Mouse (Mus musculus): ENCODE data around the gene 2200002J24Rik.

Gene 2200002J24Rik

DNA sequence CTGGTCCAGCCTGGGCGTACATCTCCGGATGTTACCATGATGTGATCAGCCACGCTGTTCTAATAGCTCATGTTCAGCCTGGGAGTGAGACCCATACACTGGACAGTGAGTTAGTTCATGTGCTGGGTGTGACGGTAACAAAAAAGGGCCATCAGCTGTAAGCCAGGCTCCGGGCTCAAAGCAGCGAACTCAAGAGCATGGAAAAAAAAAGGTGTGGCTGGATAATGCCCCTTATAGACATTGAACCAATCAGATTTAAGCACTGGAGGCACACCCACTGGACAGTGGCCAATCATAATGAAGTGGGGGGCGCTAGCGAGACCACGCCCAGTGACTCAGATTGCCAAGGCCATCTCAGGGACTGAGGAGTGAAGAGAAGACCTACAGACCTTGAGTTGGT is at the start of gene 2200002J24Rik:
Gene 2200002J24Rik, plus strand, starts transcription at position 338 of the 400 bp plus-strand sequence.
- peak; percentile 77 for DNase-seq (ENCODE audit: low spot score)

DNA sequence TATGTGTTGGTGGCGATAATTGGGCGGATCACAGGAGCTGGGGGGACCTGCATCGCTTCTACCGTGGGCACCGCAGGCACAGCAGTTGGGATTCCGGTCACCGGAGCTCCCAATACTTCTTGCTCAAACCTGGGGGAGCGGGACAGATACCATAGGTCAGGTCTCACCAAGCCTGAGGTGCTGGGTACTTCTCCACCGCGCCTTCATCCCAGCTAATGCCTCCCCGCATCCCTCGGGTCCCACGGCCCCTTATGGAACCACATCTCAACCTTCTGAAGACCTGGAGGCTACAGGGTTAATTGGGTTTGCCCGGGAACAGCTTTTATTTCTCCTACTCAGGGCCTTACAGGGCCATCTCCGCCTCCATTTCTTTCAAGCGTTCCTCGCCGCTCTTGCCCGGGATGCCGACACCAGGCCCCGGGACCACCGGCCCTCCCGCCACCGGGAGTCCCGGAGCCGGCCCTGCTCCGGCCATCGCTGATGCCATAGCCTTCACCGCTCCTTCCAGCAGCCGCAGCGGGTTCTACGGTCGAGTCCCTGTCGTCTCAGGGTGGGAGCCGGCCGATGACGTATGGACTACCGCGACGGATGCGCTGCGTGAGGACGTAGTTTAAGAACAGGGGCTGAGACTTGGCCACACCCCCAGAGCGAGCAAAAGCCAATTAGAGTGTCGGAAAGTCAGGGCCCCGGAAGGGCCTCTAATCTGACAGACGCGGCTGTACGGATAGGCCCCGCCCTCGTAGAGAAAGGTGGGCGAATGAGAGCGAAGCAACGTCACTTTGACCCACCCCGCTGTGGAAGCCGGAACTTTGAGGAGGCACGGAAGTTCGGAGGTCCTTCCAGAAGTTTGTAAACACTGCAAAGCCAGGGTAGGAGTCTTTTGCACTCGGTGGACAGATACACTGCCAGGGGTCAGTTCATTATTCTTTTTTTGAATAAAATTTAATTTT is 48.9 kb upstream of the 2200002J24Rik start, which contains the start of gene Rbm42:
Gene Rbm42, minus strand, starts transcription at position 727 of the 950 bp plus-strand sequence.
- peak; percentile 99 for DNase-seq (ENCODE audit: low spot score)

DNA sequence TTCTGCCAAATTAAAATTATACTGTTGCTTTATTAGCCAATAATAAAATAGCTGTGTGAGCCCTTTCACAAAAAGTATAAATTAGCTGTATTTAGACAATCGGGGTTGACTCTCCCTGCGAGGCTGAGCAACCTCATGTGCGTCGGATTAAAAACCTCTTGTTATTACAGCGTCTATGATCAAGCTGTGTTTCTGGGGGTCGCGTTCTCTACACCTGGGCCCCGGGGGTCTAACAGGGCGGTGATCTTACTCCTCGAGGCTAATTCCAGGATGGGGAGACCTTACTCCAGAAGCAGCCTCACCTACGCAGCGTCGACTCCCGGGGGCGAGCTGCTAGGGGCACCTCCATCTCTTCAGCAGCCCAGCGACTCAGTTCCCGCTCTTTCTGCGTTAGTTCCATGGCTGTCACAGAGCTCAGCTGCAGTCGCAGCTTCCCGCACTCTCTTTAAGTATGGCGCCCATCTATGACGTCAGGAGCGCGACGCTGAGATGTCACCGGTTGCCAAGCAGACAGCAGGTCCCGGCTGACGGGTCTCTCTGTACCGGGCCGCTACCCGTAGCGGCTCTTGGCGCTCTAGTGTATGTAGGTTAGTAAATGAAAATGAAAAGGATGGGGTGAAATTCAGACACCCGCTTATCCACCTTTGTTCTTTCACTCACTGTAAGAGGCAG is 34.1 kb upstream of the 2200002J24Rik start, which contains the start of gene Haus5:
Gene Haus5, minus strand, starts transcription at position 466 of the 672 bp plus-strand sequence.
- DNase-seq (ENCODE audit: low spot score) = peak; percentile 77

DNA sequence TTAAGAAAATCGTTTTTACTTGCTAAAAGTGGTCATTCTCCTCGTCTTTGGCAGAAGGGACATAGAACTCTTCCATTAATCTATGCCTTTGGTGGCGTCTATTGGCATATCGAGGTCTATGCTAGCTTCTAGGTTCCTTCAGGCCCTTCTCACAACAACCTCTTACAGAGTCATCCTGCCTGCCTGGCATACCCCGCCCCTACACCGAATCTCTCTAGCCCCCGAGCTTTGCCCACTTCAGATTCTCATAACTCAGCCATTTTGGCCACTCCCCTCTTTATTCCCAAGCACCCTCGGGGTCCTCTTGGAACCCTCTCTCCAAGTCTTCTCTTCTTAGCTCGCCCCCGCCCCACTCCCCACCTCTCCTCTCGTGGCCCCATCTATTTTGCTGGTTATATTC is 33.4 kb upstream of the 2200002J24Rik start:
- DNase-seq (ENCODE audit: low spot score) = no peak

GRCm38 (mm10) chr7:30669229-30669628 is 29.5 kb upstream of the 2200002J24Rik start:
- DNase-seq (ENCODE audit: low spot score) = no peak

GRCm38 (mm10) chr7:30671480-30671879 is 27.2 kb upstream of the 2200002J24Rik start, which contains the start of gene Pmis2:
Gene Pmis2 (minus strand): TSS chr7:30671605.
- DNase-seq (ENCODE audit: low spot score) = no peak

GRCm38 (mm10) chr7:30678263-30678975 is 20.3 kb upstream of the 2200002J24Rik start:
- DNase-seq (ENCODE audit: low spot score) = peak; percentile 18

DNA sequence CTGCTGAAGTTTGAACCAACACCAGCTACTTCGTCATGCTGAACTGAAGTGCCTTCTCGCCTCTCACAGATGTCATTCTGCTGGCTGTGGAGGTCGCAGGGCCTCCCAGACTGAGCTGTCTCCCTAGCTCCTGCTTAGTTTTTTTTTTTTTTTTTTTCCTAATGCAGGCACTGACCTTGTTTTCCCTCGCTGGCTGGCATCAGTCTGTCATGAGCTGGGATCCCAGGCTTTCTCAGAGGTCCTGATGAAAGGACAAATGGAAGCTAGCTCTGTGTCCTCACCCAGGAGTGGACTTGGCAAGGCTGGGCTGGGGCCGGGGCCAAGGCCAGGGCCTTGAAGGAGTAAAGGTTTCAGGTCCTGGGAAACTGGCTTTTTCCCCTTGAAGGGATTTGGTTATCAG is 16.8 kb upstream of the 2200002J24Rik start:
- no peak for DNase-seq (ENCODE audit: low spot score)

GRCm38 (mm10) chr7:30683425-30683824 is 15.3 kb upstream of the 2200002J24Rik start:
- no peak for DNase-seq (ENCODE audit: low spot score)

- no peak for DNase-seq (ENCODE audit: low spot score)
Measured at GRCm38 (mm10) chr7:30688325-30688724, 10.4 kb upstream of the 2200002J24Rik start.

DNA sequence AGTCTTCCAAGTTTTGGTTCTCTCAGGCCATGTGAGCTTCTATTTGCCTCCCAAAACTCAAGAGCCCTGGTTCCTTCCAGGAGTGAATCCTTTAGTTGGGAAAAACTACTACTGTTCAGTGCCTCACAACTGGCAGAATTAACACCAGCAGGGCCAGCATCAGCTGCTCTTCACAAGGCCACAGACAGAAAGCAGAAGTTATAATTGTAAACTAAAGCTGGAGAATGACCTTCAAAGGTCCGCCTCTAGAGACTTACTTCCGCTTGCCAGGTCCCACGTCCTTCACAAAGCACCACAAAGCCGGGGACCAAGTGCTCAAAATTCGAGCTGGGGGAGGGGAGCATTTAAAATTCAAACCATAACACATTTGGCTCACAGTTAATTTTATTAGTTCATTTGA is 625 bp upstream of the 2200002J24Rik start:
- DNase-seq (ENCODE audit: low spot score) = peak; percentile 32

DNA sequence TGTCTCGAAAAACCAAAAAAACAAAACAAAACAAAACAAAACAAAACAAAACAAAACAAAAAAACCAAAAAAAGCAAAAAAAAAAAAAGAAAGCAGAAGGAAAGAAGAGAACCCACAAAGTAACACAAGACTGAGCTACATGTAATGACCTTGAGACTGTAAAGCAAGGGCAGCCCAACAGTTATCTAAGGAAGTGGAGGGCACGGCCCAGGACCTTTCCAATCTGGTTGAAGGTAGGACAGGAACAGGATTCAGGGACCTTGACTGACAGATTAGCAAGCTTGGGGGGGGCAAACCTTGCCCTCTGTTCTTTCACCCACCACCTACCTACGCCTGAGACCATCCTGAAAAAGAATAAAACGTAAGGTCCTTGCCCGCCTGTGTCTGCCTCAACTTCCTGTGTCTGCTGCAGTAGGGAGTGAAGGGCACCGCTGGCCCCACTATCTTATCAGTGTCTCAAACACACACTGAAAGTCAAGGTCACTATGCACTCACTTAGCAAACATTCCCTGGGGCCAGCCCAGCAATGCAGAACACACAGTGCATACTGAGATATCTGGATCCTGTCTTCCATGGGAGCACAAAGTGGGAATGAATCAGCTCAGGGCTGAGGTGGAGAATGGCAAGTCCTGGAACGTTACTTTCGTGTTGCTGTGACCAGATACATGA is 7.6 kb downstream of the 2200002J24Rik start:
- peak; percentile 78 for DNase-seq (ENCODE audit: low spot score)

GRCm38 (mm10) chr7:30707441-30707840 is 8.7 kb downstream of the 2200002J24Rik start:
- no peak for DNase-seq (ENCODE audit: low spot score)

DNA sequence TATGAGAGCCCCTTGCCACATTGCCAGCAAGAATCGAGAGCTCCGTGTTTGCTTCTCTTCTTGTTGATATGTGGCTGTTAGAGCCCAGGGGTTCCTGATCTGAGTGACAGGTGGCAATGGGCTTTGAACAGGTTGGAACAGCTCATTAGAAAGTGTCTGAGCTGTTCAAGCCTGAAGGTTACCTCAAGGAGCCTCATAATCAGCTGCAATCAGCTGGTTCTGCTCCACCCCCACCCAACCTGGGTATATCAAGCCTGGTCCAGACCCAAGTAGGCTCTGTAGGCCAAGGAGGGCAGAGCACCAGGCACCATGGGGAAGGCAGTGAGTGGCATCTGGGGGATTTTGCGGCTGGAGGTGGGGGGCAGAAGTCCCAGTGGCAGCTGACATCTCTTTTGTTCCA is 13.2 kb downstream of the 2200002J24Rik start, which contains the start of gene Atp4a:
Gene Atp4a, plus strand, starts transcription at position 268 of the 400 bp plus-strand sequence.
- no peak for DNase-seq (ENCODE audit: low spot score)

DNA sequence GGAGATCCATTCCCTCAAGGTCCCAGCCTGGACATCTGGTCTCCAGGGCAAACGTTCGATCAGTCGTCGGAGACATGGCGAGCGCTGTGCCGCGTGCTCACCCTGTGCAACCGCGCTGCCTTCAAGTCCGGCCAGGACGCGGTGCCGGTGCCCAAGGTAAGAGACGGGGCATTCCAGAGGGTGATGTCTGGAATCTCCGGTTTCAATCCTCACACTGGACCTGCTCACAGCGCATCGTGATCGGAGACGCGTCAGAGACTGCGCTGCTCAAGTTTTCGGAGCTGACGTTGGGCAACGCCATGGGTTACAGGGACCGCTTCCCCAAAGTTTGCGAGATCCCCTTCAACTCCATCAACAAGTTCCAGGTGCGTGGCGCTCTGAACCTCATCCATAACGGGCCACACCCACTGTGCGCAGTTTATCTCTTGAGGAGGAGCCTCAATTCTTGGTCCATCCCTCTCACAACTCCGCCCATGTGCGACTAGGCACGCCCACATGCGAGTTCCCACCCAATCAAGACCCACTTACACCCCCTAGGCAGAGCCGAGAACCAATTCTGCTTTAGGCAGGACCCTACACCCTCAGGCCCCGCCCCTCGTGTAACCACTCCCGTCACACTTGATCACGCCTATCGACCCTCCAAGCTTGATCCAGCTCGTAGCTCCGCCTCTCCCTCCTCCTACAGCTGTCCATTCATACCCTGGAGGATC is 18.4 kb downstream of the 2200002J24Rik start:
- DNase-seq (ENCODE audit: low spot score) = peak; percentile 91

DNA sequence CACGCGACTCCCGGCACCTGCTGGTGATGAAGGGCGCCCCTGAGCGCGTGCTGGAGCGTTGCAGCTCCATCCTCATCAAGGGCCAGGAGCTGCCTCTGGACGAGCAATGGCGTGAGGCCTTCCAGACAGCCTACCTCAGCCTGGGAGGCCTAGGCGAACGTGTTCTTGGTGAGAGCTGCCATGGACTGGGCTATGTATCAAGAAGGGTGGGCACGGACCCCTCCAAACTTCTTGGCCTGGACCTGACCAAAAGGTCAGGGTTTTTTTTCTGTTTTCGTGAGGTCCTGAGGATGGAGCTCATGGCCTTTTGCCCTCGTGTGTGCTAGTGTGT is 19.0 kb downstream of the 2200002J24Rik start:
- no peak for DNase-seq (ENCODE audit: low spot score)

DNA sequence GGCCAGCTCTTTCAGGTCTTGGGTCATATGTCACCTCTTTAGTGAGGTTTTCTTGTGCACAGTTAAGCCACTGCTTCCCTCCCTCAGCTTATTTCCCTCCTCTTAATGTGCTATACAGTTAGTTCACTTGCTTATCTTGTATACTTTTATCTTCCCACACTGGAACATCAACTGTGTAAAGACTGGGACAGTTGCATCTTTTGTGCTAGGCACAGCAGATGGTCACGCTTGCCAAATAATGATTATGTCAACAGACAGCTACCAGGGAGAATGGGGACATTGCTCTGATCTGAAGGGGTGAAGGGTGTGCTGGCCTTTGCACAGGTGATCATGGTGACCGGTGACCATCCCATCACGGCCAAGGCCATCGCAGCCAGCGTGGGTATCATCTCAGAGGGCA is 20.9 kb downstream of the 2200002J24Rik start:
- no peak for DNase-seq (ENCODE audit: low spot score)

DNA sequence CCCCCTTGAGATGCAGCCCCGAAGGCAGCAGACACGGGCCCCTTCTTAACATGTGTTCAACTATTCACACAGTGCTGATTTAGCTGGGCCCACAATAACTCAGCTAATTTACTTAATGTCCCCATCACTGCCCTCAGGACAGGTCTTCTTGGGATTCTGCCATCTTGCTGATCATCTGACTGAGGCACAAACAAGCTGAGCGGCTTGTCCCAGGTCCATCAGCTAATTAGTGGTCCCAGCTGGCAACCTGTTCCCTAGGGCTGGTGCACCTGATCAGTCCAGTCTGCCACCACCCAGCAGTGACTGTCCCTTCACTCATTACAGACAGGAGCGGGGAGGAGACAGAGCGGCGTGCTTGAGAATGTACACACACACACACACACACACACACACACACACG is 22.6 kb downstream of the 2200002J24Rik start:
- no peak for DNase-seq (ENCODE audit: low spot score)

DNA sequence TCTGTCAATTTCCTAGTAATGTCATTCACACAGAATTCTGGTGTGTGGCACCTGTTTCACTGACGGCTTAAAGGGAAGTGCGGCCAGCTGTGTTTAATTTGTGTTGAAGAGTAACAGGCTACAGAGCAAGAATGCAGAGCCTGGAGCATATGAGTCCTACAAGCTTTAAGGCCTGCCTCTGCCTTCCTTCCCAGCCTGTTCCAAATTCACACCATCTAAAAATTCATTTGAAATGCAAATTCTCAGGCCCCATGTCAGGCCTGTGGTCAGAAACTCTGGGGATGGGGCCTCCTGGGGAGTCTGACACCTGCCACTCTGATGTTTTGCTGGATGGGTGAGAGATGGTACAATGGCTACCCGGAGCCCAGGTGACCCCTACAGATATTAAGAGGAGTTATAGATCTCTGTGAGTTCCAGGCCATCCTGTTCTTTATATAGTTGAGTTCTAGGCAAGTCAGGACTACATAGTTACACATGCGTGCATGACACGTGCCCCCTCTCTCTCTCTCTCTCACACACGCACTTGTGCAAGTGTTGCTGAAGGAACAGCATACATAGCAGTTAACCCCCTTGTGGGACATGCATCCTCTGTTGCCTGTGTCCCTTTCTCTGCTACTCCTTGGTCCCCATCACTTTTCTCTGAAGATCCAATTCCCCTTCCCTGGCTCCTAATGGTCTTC is 24.7 kb downstream of the 2200002J24Rik start:
- DNase-seq (ENCODE audit: low spot score) = no peak

DNA sequence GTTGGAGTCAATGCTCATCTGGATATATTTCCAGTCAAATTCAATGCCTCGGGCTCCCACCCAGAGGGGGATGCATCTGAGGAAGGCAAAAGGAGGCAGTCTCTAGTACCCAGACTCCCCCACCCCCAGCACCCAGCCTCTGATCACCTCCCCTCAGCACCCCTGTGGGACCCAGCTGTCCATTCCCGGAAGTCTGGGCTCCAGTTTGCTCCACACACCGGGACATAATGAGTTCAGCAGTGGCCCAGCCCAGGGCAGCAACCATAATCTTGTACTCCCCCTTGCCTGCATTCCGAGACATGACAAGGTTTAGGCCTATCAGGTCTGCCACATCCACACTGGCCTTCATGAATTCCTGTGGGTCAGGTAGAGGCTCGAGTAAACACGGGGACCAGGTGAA is 29.5 kb downstream of the 2200002J24Rik start:
- no peak for DNase-seq (ENCODE audit: low spot score)
